Mouse (Mus musculus): ENCODE data around the gene Tacc2.

DNA sequence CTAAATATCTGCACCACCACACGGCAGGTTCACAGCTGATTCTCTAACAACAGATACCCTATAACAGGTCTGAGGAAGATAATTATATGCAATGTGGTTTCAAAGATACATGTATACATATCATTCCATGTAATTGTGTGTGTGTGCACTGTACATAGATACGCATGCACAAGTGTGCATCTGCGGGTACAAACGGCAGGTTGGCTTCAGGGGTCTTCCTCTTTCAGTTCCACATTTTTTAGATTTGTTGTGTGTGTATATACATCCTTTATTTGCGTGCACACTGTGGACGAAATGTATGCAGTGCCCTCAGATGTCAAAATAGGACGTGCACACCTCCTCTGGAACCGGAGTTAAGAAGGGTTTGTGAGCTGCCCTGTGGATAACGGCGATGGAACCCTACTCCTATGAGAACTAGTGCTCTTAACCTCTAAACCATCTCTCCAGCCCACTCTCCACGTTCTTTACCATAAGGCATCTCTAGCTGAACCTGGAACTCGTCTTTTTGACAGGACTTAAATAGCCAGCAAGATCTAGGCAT is 29.5 kb upstream of the Tacc2 start:
- TF ChIP-seq CTCF (IDR thresholded peaks at IDR 0.05; ENCODE audit: low read depth, low read length) (no peak), POLR2A (IDR thresholded peaks at IDR 0.05; ENCODE audit: extremely low read depth, insufficient read depth, low read length) (no peak)

Data from liver, adult 2 months (tissue).